20 mouse cellular contexts compared by ENCODE assay signal in the genomic region with DNA sequence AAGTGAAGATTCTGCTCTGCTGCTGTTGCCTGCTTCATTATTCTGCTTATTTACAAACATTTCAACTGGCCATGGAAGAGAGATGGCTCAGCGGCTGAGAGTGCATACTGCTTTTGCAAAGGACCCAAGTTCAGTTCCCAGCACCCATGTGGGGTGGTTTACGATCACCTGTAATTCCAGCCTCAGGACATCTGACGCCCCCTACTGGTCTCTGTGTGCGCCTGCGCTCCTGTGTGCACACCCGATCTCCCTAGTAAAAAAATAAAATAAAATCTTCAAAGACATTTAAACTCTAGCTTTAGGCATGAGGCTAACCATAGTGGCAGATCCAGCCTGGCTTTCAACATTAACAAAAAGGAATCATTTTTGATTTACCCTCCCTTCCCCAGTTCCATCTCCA. TPM values are rescaled to one million over a fixed set of nuclear protein-coding genes. Genes with fewer than 3 reads are reported as not detected.
A peak's percentile ranks its signal among the peaks of the same experiment; 100 is the strongest.
DNase-seq lines count a peak whose midpoint lies in the region; ATAC-seq and TF ChIP-seq lines count a peak whose summit lies in the region.
"Had no signal": no experiment of that assay in that cellular context is flagged by ENCODE, and none has a peak within 500 bp of the region (broad histone marks: within the 10 kb centered on the region; RNA-seq: fewer than 3 reads in every experiment).

No protein-coding gene starts in this region.

- TF ChIP-seq CTCF in hindbrain, postnatal 0 days (IDR thresholded peaks at IDR 0.05; ENCODE audit: low read depth), result 0 out of 2 replicates have a peak, but pooled peaks have one; percentile 9
- TF ChIP-seq CTCF in intestine, postnatal 0 days (IDR thresholded peaks at IDR 0.05; ENCODE audit: low read depth), result no peak

- H3K27ac ChIP-seq in hindbrain, embryonic 13.5 days, result peak overlapping the region; percentile 53
- H3K27ac ChIP-seq in hindbrain, embryonic 10.5 days, result no peak overlapping the region
- H3K27ac ChIP-seq in midbrain, embryonic 12.5 days (replicated peaks), result peak overlapping the region; percentile 16; the same call in 1 of the 2 replicates
- H3K27ac ChIP-seq in midbrain, embryonic 10.5 days (replicated peaks), result no peak overlapping the region
- H3K27ac ChIP-seq in hindbrain, postnatal 0 days, result no peak overlapping the region
- H3K27ac ChIP-seq in intestine, postnatal 0 days (ENCODE audit: low read depth, low read length), result no peak overlapping the region
- H3K27ac ChIP-seq: embryonic facial prominence, embryonic 13.5 days; liver, embryonic 13.5 days; stomach, postnatal 0 days had no signal

- H3K9me3 ChIP-seq in hindbrain, embryonic 13.5 days, result no peaks in the 10 kb centered on the region
- H3K9me3 ChIP-seq in hindbrain, embryonic 10.5 days, result no peaks in the 10 kb centered on the region
- H3K9me3 ChIP-seq in midbrain, embryonic 12.5 days, result no peaks in the 10 kb centered on the region
- no peaks in the 10 kb centered on the region for H3K9me3 ChIP-seq in midbrain, embryonic 10.5 days (replicated peaks)
- H3K9me3 ChIP-seq in hindbrain, postnatal 0 days (ENCODE audit: low read length), result no peaks in the 10 kb centered on the region
- no peaks in the 10 kb centered on the region for H3K9me3 ChIP-seq in intestine, postnatal 0 days (ENCODE audit: control insufficient read depth)
- H3K9me3 ChIP-seq: embryonic facial prominence, embryonic 13.5 days; liver, embryonic 13.5 days had no signal

- WGBS in hindbrain, embryonic 13.5 days, result 93% methylated on average over 6 of the region's 6 CpGs
- WGBS in hindbrain, embryonic 10.5 days, result 89% methylated on average over 6 of the region's 6 CpGs
- 89% methylated on average over 6 of the region's 6 CpGs for WGBS in midbrain, embryonic 12.5 days
- WGBS in midbrain, embryonic 10.5 days, result 88% methylated on average over 6 of the region's 6 CpGs
- 90% methylated on average over 6 of the region's 6 CpGs for WGBS in hindbrain, postnatal 0 days
- WGBS in intestine, postnatal 0 days, result 90% methylated on average over 6 of the region's 6 CpGs

- no peak overlapping the region for H3K9ac ChIP-seq in hindbrain, embryonic 13.5 days
- no peak overlapping the region for H3K9ac ChIP-seq in midbrain, embryonic 12.5 days (replicated peaks)
- no peak overlapping the region for H3K9ac ChIP-seq in hindbrain, postnatal 0 days (replicated peaks; ENCODE audit: low read length)
- H3K9ac ChIP-seq in intestine, postnatal 0 days (ENCODE audit: low read depth, low read length), result no peak overlapping the region
- H3K9ac ChIP-seq: embryonic facial prominence, embryonic 13.5 days; liver, embryonic 13.5 days had no signal

- H3K4me2 ChIP-seq in hindbrain, embryonic 13.5 days, result no peak overlapping the region
- H3K4me2 ChIP-seq in midbrain, embryonic 12.5 days (replicated peaks), result no peak overlapping the region
- H3K4me2 ChIP-seq in hindbrain, postnatal 0 days (ENCODE audit: low read depth, low read length), result no peak overlapping the region
- H3K4me2 ChIP-seq in intestine, postnatal 0 days (replicated peaks; ENCODE audit: low read depth), result no peak overlapping the region
- H3K4me2 ChIP-seq: embryonic facial prominence, embryonic 13.5 days; liver, embryonic 13.5 days had no signal

- H3K36me3 ChIP-seq in hindbrain, embryonic 13.5 days, result no peaks in the 10 kb centered on the region
- no peaks in the 10 kb centered on the region for H3K36me3 ChIP-seq in hindbrain, embryonic 10.5 days
- no peaks in the 10 kb centered on the region for H3K36me3 ChIP-seq in midbrain, embryonic 12.5 days
- H3K36me3 ChIP-seq in midbrain, embryonic 10.5 days, result no peaks in the 10 kb centered on the region
- H3K36me3 ChIP-seq in hindbrain, postnatal 0 days (ENCODE audit: insufficient read depth, low read length), result no peaks in the 10 kb centered on the region
- no peaks in the 10 kb centered on the region for H3K36me3 ChIP-seq in intestine, postnatal 0 days (ENCODE audit: control insufficient read depth, insufficient read depth)
- H3K36me3 ChIP-seq: embryonic facial prominence, embryonic 13.5 days had no signal

- ATAC-seq in hindbrain, embryonic 13.5 days (ENCODE audit: low FRiP score), result no peak
- no peak for ATAC-seq in midbrain, embryonic 12.5 days (ENCODE audit: low FRiP score, low read depth)
- no peak for ATAC-seq in hindbrain, postnatal 0 days
- ATAC-seq in intestine, postnatal 0 days, result no peak

- no peak overlapping the region for H3K4me3 ChIP-seq in hindbrain, embryonic 13.5 days
- H3K4me3 ChIP-seq in hindbrain, embryonic 10.5 days, result no peak overlapping the region
- H3K4me3 ChIP-seq in midbrain, embryonic 12.5 days, result no peak overlapping the region
- H3K4me3 ChIP-seq in midbrain, embryonic 10.5 days, result no peak overlapping the region
- H3K4me3 ChIP-seq in hindbrain, postnatal 0 days (ENCODE audit: low read length), result no peak overlapping the region
- H3K4me3 ChIP-seq in intestine, postnatal 0 days (ENCODE audit: low read depth, low read length), result no peak overlapping the region
- H3K4me3 ChIP-seq: embryonic facial prominence, embryonic 13.5 days; liver, embryonic 13.5 days; megakaryocyte, embryonic 14.5 days had no signal

- no peaks in the 10 kb centered on the region for H3K27me3 ChIP-seq in hindbrain, embryonic 13.5 days
- no peaks in the 10 kb centered on the region for H3K27me3 ChIP-seq in hindbrain, embryonic 10.5 days (ENCODE audit: insufficient read depth, poor library complexity, severe bottlenecking)
- H3K27me3 ChIP-seq in midbrain, embryonic 12.5 days, result no peaks in the 10 kb centered on the region
- H3K27me3 ChIP-seq in midbrain, embryonic 10.5 days (ENCODE audit: low read depth, poor library complexity, severe bottlenecking), result no peaks in the 10 kb centered on the region
- H3K27me3 ChIP-seq in hindbrain, postnatal 0 days (ENCODE audit: insufficient read depth, low read length), result no peaks in the 10 kb centered on the region
- H3K27me3 ChIP-seq in intestine, postnatal 0 days (replicated peaks; ENCODE audit: control insufficient read depth, insufficient read depth, low read length), result no peaks in the 10 kb centered on the region
- H3K27me3 ChIP-seq: embryonic facial prominence, embryonic 13.5 days; liver, embryonic 13.5 days had no signal

- H3K4me1 ChIP-seq in hindbrain, embryonic 13.5 days (replicated peaks), result peaks cover 15% of the 10 kb centered on the region; the same call in 1 of the 2 replicates
- H3K4me1 ChIP-seq in hindbrain, embryonic 10.5 days (replicated peaks), result no peaks in the 10 kb centered on the region
- 0 out of 2 replicates have a peak, but pooled peaks cover 4% of the 10 kb centered on the region for H3K4me1 ChIP-seq in midbrain, embryonic 12.5 days
- no peaks in the 10 kb centered on the region; the same call in 1 of the 2 replicates for H3K4me1 ChIP-seq in midbrain, embryonic 10.5 days
- no peaks in the 10 kb centered on the region for H3K4me1 ChIP-seq in hindbrain, postnatal 0 days (ENCODE audit: insufficient read depth, low read length)
- H3K4me1 ChIP-seq in intestine, postnatal 0 days (replicated peaks; ENCODE audit: control insufficient read depth, insufficient read depth, low read length), result no peaks in the 10 kb centered on the region
- H3K4me1 ChIP-seq: embryonic facial prominence, embryonic 13.5 days; liver, embryonic 13.5 days; megakaryocyte, embryonic 14.5 days had no signal

- no peak for DNase-seq in hindbrain, embryonic 10.5 days (ENCODE audit: low spot score)
- no peak for DNase-seq in midbrain, embryonic 10.5 days (ENCODE audit: low spot score)
- DNase-seq in ES-CJ7 (ENCODE audit: low read depth, low spot score), result peak; percentile 63
- no peak for DNase-seq in hindbrain, postnatal 0 days (ENCODE audit: low spot score)
- no peak for DNase-seq in right cerebral cortex, postnatal 10 days (ENCODE audit: low spot score in 2 of 2)
- DNase-seq: adrenal gland, postnatal 25 days; cerebellum, adult 8-10 months; gastrocnemius, postnatal 14 days; kidney, adult 9 months; kidney, postnatal 4 days; liver, embryonic 13.5 days; lung, postnatal 14 days; right cerebral cortex, postnatal 14 days; thymus, postnatal 36 days had no signal

RNA-seq across cellular contexts. Expression of a gene that starts 46.4 kb away (rescaled TPM):
- 153 and 172 TPM in 2 replicates for polyA plus RNA-seq in hindbrain, embryonic 13.5 days (2015; fragmentation: Nextera tagmentation; extraction: Ambion mirVana)
- 230 and 231 TPM in 2 replicates for polyA plus RNA-seq in hindbrain, embryonic 10.5 days (2016; fragmentation: Nextera tagmentation; extraction: Ambion mirVana)
- polyA plus RNA-seq in midbrain, embryonic 12.5 days (2016; fragmentation: Nextera tagmentation; extraction: Ambion mirVana), result 207 and 215 TPM in 2 replicates
- 242 and 252 TPM in 2 replicates for polyA plus RNA-seq in midbrain, embryonic 10.5 days (2016; fragmentation: Nextera tagmentation; extraction: Ambion mirVana)
- 165 and 200 TPM in 2 replicates for total RNA-seq in hindbrain, postnatal 0 days (2014; rRNA removed)
- polyA plus RNA-seq in hindbrain, postnatal 0 days (2015; fragmentation: Nextera tagmentation; extraction: Ambion mirVana), result 212 and 223 TPM in 2 replicates
- 169 and 176 TPM in 2 replicates for polyA plus RNA-seq in intestine, postnatal 0 days (2015; fragmentation: Nextera tagmentation; extraction: Ambion mirVana)

RNA-seq across cellular contexts. Expression of a gene that starts 48.9 kb away (rescaled TPM):
- 1.3 and 1.9 TPM in 2 replicates for polyA plus RNA-seq in hindbrain, embryonic 13.5 days (2015; fragmentation: Nextera tagmentation; extraction: Ambion mirVana)
- polyA plus RNA-seq in hindbrain, embryonic 10.5 days (2016; fragmentation: Nextera tagmentation; extraction: Ambion mirVana), result 1.0 and 1.3 TPM in 2 replicates
- polyA plus RNA-seq in midbrain, embryonic 12.5 days (2016; fragmentation: Nextera tagmentation; extraction: Ambion mirVana), result 0.66 and 1.4 TPM in 2 replicates
- polyA plus RNA-seq in midbrain, embryonic 10.5 days (2016; fragmentation: Nextera tagmentation; extraction: Ambion mirVana), result 1.1 and 1.2 TPM in 2 replicates
- 4.9 and 10.0 TPM in 2 replicates for total RNA-seq in hindbrain, postnatal 0 days (2014; rRNA removed)
- 2.1 TPM in 2 replicates for polyA plus RNA-seq in hindbrain, postnatal 0 days (2015; fragmentation: Nextera tagmentation; extraction: Ambion mirVana)
- polyA plus RNA-seq in intestine, postnatal 0 days (2015; fragmentation: Nextera tagmentation; extraction: Ambion mirVana), result 0.35 and 0.72 TPM in 2 replicates

Comparison
In these comparisons a context has a peak if more than half of its experiments do, and no peak if none do; other contexts are left out.
1. H3K27ac ChIP-seq: peak in hindbrain, embryonic 13.5 days (single experiment) and midbrain, embryonic 12.5 days (single experiment); none in hindbrain, embryonic 10.5 days (single experiment), midbrain, embryonic 10.5 days (single experiment), hindbrain, postnatal 0 days (single experiment) and intestine, postnatal 0 days (single experiment).